Mouse (Mus musculus): Measurements from ENCODE around the gene Isl1. TPM values are rescaled to one million over a fixed set of nuclear protein-coding genes. Genes with fewer than 3 reads are reported as not detected.

Isl1 gene
- polyA plus RNA-seq (2015; fragmentation: Nextera tagmentation; extraction: Ambion mirVana): 2.1 and 3.0 TPM in 2 replicates

- under 1% methylated on average over 81 of the region's 82 CpGs for WGBS
- no peak within 1 kb of the TSS for H3K27ac ChIP-seq (ENCODE audit: low read length)
- H3K4me2 ChIP-seq (replicated peaks; ENCODE audit: low read depth, low read length): peak within 1 kb of the TSS; percentile 96
- H3K4me1 ChIP-seq (ENCODE audit: insufficient read depth, low read length): peaks cover 8% of the 10 kb centered on the region; the same call in 1 of the 2 replicates
- H3K4me3 ChIP-seq (ENCODE audit: low read length): peak within 1 kb of the TSS; percentile 61
- H3K9ac ChIP-seq (replicated peaks; ENCODE audit: low read length): peak within 1 kb of the TSS; percentile 38; the same call in 1 of the 2 replicates
- H3K9me3 ChIP-seq (ENCODE audit: low read length): no peaks in the 10 kb centered on the region
- peak; percentile 95 for ATAC-seq (ENCODE audit: low FRiP score, low TSS enrichment)
- peaks cover 88% of the 10 kb centered on the region for H3K27me3 ChIP-seq (ENCODE audit: insufficient read depth, low read length)
- H3K36me3 ChIP-seq (ENCODE audit: insufficient read depth, low read length): no peaks in the 10 kb centered on the region
These were observed at the start of gene Isl1 for GRCm38 (mm10) chr13:116309584-116310462. TSS of gene Isl1 (minus strand) at chr13:116309689.

- H3K4me3 ChIP-seq (ENCODE audit: low read length): no peak overlapping the region
- H3K9me3 ChIP-seq (ENCODE audit: low read length): no peaks in the 10 kb centered on the region
- no peak overlapping the region for H3K4me2 ChIP-seq (replicated peaks; ENCODE audit: low read depth, low read length)
- H3K36me3 ChIP-seq (ENCODE audit: insufficient read depth, low read length): no peaks in the 10 kb centered on the region
- no peaks in the 10 kb centered on the region for H3K27me3 ChIP-seq (ENCODE audit: insufficient read depth, low read length)
- H3K4me1 ChIP-seq (ENCODE audit: insufficient read depth, low read length): no peaks in the 10 kb centered on the region
- ATAC-seq (ENCODE audit: low FRiP score, low TSS enrichment): no peak
- H3K27ac ChIP-seq (ENCODE audit: low read length): no peak overlapping the region
- H3K9ac ChIP-seq (replicated peaks; ENCODE audit: low read length): no peak overlapping the region
- WGBS: 85% methylated on average over 3 of the region's 3 CpGs
These were observed 26.3 kb upstream of the Isl1 start for GRCm38 (mm10) chr13:116335763-116336162.

- no peak overlapping the region for H3K27ac ChIP-seq (ENCODE audit: low read length)
- no peak overlapping the region for H3K4me3 ChIP-seq (ENCODE audit: low read length)
- no peaks in the 10 kb centered on the region for H3K9me3 ChIP-seq (ENCODE audit: low read length)
- H3K36me3 ChIP-seq (ENCODE audit: insufficient read depth, low read length): no peaks in the 10 kb centered on the region
- 1% methylated on average over 28 of the region's 28 CpGs for WGBS
- H3K4me1 ChIP-seq (ENCODE audit: insufficient read depth, low read length): peaks cover 8% of the 10 kb centered on the region; the same call in 1 of the 2 replicates
- no peak for ATAC-seq (ENCODE audit: low FRiP score, low TSS enrichment)
- H3K4me2 ChIP-seq (replicated peaks; ENCODE audit: low read depth, low read length): no peak overlapping the region
- peaks cover 73% of the 10 kb centered on the region for H3K27me3 ChIP-seq (ENCODE audit: insufficient read depth, low read length)
- no peak overlapping the region for H3K9ac ChIP-seq (replicated peaks; ENCODE audit: low read length)
These were observed 4.4 kb upstream of the Isl1 start for GRCm38 (mm10) chr13:116313636-116314530.

GRCm38 (mm10) chr13:116311871-116312720, 2.6 kb upstream of the Isl1 start:
- H3K27ac ChIP-seq (ENCODE audit: low read length): no peak overlapping the region
- H3K4me3 ChIP-seq (ENCODE audit: low read length): no peak overlapping the region
- H3K27me3 ChIP-seq (ENCODE audit: insufficient read depth, low read length): peaks cover 77% of the 10 kb centered on the region
- no peaks in the 10 kb centered on the region for H3K9me3 ChIP-seq (ENCODE audit: low read length)
- no peak overlapping the region for H3K4me2 ChIP-seq (replicated peaks; ENCODE audit: low read depth, low read length)
- WGBS: 12% methylated on average over 13 of the region's 13 CpGs
- H3K9ac ChIP-seq (replicated peaks; ENCODE audit: low read length): no peak overlapping the region
- peaks cover 8% of the 10 kb centered on the region; the same call in 1 of the 2 replicates for H3K4me1 ChIP-seq (ENCODE audit: insufficient read depth, low read length)
- no peaks in the 10 kb centered on the region for H3K36me3 ChIP-seq (ENCODE audit: insufficient read depth, low read length)
- no peak for ATAC-seq (ENCODE audit: low FRiP score, low TSS enrichment)

GRCm38 (mm10) chr13:116311011-116311410, 1.5 kb upstream of the Isl1 start:
- Histone ChIP-seq H3K9ac (replicated peaks; ENCODE audit: low read length) (no peak overlapping the region), H3K27me3 (ENCODE audit: insufficient read depth, low read length) (peaks cover 87% of the 10 kb centered on the region)
- 18% methylated on average over 4 of the region's 4 CpGs for WGBS

GRCm38 (mm10) chr13:116310463-116310765, 925 bp upstream of the Isl1 start:
- H3K4me3 ChIP-seq (ENCODE audit: low read length): peak overlapping the region; percentile 61; the same call in 1 of the 2 replicates
- peaks cover 87% of the 10 kb centered on the region for H3K27me3 ChIP-seq (ENCODE audit: insufficient read depth, low read length)
- H3K9me3 ChIP-seq (ENCODE audit: low read length): no peaks in the 10 kb centered on the region
- peaks cover 8% of the 10 kb centered on the region; the same call in 1 of the 2 replicates for H3K4me1 ChIP-seq (ENCODE audit: insufficient read depth, low read length)
- ATAC-seq (ENCODE audit: low FRiP score, low TSS enrichment): no peak
- no peaks in the 10 kb centered on the region for H3K36me3 ChIP-seq (ENCODE audit: insufficient read depth, low read length)
- no peak overlapping the region for H3K9ac ChIP-seq (replicated peaks; ENCODE audit: low read length)
- no peak overlapping the region for H3K27ac ChIP-seq (ENCODE audit: low read length)
- 3% methylated on average over 9 of the region's 9 CpGs for WGBS
- H3K4me2 ChIP-seq (replicated peaks; ENCODE audit: low read depth, low read length): no peak overlapping the region

More at GRCm38 (mm10) chr13:116311011-116311410, 1.5 kb upstream of the Isl1 start:
- Histone ChIP-seq H3K27ac (ENCODE audit: low read length) (no peak overlapping the region), H3K36me3 (ENCODE audit: insufficient read depth, low read length) (no peaks in the 10 kb centered on the region), H3K4me1 (ENCODE audit: insufficient read depth, low read length) (peaks cover 8% of the 10 kb centered on the region; the same call in 1 of the 2 replicates), H3K9me3 (ENCODE audit: low read length) (no peaks in the 10 kb centered on the region), H3K4me3 (ENCODE audit: low read length) (no peak overlapping the region), H3K4me2 (replicated peaks; ENCODE audit: low read depth, low read length) (no peak overlapping the region)
- no peak for ATAC-seq (ENCODE audit: low FRiP score, low TSS enrichment)

GRCm38 (mm10) chr13:116308933-116309583, 431 bp downstream of the Isl1 start:
- no peak overlapping the region for H3K27ac ChIP-seq (ENCODE audit: low read length)
- H3K4me2 ChIP-seq (replicated peaks; ENCODE audit: low read depth, low read length): peak overlapping the region; percentile 96
- H3K4me1 ChIP-seq (ENCODE audit: insufficient read depth, low read length): peaks cover 8% of the 10 kb centered on the region; the same call in 1 of the 2 replicates
- H3K9me3 ChIP-seq (ENCODE audit: low read length): no peaks in the 10 kb centered on the region
- H3K36me3 ChIP-seq (ENCODE audit: insufficient read depth, low read length): no peaks in the 10 kb centered on the region
- ATAC-seq (ENCODE audit: low FRiP score, low TSS enrichment): peak; percentile 21; the same call in 1 of the 2 replicates
- H3K9ac ChIP-seq (replicated peaks; ENCODE audit: low read length): no peak overlapping the region; the same call in 1 of the 2 replicates
- H3K27me3 ChIP-seq (ENCODE audit: insufficient read depth, low read length): peaks cover 88% of the 10 kb centered on the region
- WGBS: under 1% methylated on average over 18 of the region's 18 CpGs
- peak overlapping the region; percentile 61 for H3K4me3 ChIP-seq (ENCODE audit: low read length)

GRCm38 (mm10) chr13:116308121-116308932, 1.2 kb downstream of the Isl1 start:
- Histone ChIP-seq H3K4me1 (ENCODE audit: insufficient read depth, low read length) (peaks cover 8% of the 10 kb centered on the region; the same call in 1 of the 2 replicates), H3K27ac (ENCODE audit: low read length) (no peak overlapping the region), H3K9me3 (ENCODE audit: low read length) (no peaks in the 10 kb centered on the region), H3K4me2 (replicated peaks; ENCODE audit: low read depth, low read length) (no peak overlapping the region), H3K27me3 (ENCODE audit: insufficient read depth, low read length) (peaks cover 88% of the 10 kb centered on the region), H3K4me3 (ENCODE audit: low read length) (no peak overlapping the region), H3K36me3 (ENCODE audit: insufficient read depth, low read length) (no peaks in the 10 kb centered on the region), H3K9ac (replicated peaks; ENCODE audit: low read length) (no peak overlapping the region)
- ATAC-seq (ENCODE audit: low FRiP score, low TSS enrichment): no peak
- 1% methylated on average over 20 of the region's 20 CpGs for WGBS
